Mouse (Mus musculus): ENCODE measurements at regions not wholly inside any gene's neighbourhood (a gene's known extent, or its start where the extent isn't known, plus 50 kb on each side); places are given as distances from the start of the nearest gene placed in this dataset.

DNA sequence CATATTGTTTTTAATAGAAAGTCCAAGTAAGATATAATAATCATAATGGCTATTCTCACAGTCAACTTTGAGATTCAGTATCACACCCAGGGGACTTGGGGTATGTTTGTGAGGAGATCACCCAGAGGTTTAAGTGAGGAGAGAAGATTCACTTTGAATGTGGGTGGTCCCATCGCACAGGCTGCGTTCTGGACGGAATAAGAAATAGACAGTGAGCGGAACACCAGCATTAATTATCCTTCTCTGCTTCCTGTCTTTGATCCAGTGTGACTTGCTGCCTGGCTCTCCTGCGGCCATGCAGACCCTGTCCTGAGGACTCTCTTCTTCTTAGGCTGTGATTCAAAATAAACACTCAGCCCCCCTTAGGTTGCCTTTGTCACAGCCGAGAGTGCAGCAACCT, 60.6 kb upstream of the Kras start:
- no peak for DNase-seq

DNA sequence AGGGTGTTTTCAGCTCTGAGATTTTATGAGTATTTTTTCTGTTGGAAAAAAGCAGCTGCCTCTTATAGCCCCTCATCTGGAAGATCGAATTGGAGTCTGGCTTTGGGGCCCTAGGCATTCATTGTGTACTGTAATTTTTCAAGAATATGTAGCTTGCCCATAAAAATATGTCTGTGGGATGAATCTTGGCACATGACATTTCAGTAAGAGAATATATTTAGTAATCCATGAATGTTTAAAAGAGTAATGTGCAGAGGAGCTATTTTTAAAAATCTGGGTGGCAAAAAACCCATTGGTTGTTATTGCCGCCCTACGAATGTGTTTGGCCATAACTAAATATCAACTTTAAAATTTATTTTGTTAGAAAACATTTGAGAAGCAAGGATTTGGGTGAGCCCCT, 59.0 kb upstream of the Kras start:
- DNase-seq: no peak

DNA sequence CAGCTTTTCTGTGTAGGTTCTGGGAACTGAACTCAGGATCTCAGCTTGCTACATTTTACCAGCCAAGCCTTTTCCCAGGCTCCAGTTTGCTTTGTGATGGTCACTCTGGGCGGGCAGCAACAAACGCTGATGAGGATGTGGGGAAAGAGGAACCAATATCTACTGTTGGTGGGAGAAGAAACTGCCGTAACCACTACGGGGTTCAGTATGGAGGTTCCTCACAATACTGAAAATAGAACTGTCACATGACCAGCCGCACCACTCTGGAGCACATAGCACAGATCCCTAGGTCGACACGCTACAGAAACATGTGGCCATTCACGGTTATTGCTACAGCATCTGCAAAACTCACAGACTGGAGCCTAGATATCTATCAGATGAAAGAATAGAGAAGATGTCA, 57.2 kb upstream of the Kras start:
- no peak for DNase-seq

DNA sequence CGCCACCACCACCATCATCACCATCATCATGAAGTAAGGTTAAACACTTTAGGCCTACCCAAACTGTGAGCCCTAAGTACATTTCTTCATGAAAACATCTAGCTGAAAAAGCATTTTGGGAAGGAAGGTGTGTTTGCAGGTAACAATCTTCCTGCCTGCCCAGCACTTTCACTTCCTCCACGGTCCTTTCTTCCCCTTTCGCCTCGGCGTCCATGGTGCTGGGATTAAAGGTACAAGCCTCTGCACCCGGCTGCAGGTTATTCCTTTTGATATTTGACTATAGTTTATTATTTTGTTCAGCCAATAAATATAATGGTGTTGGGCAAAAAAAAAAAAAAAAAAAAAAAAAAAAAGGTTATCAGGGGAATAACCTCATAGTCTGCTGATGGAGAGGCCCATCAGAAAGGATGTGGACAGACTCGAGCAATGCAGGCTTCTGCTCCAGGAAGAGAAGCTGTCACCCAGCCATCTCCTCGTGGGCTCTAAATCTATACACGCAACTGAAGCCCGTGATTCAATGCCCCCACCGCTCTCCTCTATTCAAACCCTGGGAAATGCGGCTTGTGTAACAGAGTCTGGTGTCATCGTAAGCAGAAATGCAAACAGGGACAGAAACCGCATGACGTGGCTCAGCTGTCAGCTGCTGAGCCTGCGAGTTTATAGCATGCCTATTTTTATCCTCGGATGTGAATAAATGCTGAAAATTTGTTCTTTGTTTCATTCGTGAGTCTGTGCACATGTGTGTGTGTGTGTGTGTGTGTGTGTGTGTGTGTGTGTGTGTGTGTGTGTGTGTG, 56.5 kb upstream of the Kras start:
- DNase-seq: no peak

DNA sequence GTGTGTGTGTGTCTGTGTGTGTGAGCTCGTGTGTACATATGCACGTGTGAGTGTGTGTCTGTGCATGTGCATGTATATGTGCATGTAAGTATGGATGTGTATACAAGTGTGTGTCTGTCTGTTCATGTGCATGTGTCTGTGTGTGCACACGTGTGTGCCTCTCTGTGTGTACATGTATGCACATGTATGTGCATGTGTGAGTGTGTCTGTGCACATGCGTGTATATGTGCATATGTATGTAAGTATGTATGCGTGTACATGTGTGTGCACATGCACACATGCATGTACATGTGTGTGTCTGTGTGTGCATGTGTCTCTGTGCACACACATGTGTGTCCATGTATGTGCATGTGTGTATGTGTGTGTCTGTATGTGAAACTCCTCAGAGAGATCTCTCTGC, 55.6 kb upstream of the Kras start:
- no peak for DNase-seq

DNA sequence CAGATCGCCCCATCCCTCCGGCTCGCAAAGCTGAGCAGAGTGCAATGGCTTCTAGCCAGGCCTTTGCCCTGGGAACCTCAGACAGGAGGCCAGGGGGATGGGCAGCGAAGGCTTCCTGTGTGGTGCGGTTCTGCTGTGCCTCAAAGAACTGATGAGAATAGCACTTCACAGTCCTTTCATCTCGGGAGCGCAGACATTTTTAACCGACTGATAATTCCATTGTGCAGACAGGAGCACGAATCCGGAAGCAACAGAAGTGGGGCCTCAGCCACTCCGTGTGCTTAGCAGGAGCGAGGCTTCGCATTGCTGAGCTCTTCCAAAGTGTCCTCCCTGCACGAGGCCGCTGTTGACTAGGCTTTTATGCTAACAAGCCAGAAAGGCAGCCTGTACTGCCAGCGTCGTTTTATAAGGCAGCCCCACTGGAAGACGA, 53.6 kb upstream of the Kras start:
- DNase-seq: peak; percentile 2

DNA sequence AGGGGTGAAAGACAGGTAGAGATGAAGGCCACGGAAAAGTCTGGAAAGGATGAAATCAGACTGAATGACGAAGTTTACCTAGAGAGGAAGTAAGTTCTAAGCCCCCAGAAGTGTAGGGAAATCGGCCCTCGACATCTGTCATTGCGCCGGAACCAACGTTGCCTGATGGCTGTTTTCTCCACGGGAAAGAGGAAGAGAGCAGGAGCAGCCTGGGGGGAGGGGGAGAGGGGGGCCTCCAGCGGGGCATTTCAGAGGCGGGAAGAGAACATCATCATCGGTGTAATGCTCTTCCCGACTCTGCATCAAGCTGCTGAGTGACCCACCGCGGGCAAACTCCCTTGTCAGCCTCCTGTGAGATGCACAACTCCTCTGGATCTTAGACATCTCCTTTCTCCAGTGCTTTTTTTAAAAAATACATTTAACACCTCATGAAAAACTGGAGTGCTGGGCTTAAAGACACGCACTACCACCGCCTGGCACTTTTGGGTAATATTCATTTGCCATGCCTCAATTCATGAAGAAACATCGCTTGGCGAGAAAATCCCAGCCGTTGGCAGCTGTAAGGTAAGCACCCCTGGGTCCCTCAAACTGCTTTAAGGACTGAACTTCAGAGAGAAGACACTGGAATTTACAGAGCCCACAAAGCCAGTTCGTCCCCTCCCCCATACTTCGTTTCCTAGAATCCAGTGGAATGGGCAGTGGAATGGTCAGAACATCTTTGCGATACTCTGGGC, 53.0 kb upstream of the Kras start:
- DNase-seq: no peak

DNA sequence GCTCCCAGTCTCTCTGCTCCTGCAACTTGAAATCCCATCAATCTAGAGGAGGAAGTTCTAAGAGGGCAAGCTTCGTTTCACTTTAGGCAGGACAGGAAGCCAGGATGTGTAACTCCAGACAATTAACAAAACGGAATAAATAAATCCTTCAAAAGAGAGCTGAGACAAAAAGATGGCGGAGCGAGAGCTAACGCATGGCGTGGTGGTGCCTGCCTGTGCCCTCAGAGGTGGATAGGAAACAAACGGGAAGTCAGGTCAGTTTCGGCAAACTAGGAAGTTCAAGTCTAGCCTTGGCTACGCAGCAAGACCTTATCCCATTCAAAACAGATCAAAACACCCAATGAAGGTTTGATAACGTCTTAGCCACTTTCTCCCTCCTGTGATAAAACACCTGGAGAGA, 52.1 kb upstream of the Kras start:
- DNase-seq: no peak

DNA sequence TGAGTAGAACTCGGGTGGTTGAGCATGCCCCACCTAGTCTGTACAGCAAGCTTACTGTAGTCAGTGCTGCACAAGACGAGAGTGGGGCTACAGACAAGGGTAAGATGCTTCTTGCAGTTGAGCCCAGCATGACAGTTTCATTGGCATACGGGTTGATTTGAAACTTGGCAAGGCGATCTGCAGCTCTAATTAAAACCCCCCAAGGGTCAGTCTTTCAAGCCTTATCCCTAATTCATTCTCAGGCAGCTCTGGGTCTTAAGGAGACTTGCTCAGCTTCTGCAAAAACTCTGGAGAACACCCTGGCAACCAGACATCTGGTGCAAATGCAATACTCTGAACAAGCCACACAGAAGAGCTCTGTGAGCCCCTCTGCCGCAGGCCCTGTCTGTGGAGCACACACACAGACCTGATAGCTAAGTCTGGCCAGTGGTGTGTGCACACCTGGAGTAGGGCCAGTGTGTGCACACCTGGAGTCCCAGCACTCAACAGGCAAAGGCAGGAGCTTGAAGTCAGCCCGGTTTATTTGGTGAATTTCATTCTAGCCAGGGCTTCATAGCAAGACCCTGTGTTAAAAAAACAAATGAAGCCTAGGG, 50.3 kb upstream of the Kras start:
- no peak for DNase-seq

All from cerebellum, adult 8-10 months (tissue).